Mouse (Mus musculus) retina, postnatal 7 days (tissue): ENCODE data around the gene Rhobtb1.

Experiments
- DNase-seq: peaks from one replicate; pipeline ENCODE4 v3.0.0-alpha.2; 2012; ENCODE audit warnings: low read depth, low spot score

Gene Rhobtb1

DNA sequence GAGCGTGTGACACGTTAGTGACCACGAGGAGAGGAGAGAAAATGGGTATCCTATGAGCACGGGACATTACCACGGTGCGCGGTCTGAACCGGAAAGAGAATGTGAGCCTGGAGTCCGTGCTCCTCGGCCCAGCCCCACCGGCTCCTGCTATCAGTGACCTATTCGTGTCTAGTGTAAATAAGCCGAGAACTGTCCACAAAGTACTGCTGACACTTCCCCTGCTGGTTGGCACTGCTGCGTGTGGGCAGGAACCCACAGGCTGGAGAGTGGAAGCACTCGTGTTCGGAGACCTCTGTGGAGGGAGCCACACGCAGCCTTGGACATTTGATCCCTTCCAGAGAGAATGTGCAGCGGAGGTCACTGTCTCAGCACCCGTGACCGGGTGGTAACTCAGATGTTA, at the start of gene Rhobtb1:
Rhobtb1 (plus strand) TSS at position 390 of the 400 bp plus-strand sequence.
- DNase-seq, result no peak

DNA sequence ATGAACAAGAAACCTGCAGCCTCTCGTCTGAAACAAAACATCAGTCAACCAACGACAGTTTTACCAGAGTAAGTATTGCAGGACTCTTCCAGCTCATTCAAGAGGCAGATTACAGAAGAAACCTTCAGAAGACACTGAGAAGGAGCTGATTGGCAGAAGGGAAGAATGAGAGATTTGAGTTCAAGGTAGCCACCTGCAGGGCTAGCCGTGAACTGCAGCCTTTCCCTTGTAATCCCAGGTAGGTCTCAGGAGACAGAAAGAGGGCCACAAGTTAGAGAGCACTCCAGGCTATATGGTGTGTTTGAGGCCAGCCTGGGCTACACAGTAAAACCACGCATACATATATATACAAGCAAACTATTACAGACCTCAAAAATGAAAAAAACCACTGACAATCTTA, 49.2 kb upstream of the Rhobtb1 start:
- DNase-seq, result peak; percentile 13

- no peak for DNase-seq
Measured at GRCm38 (mm10) chr10:69104143-69104882, 46.9 kb upstream of the Rhobtb1 start.

DNA sequence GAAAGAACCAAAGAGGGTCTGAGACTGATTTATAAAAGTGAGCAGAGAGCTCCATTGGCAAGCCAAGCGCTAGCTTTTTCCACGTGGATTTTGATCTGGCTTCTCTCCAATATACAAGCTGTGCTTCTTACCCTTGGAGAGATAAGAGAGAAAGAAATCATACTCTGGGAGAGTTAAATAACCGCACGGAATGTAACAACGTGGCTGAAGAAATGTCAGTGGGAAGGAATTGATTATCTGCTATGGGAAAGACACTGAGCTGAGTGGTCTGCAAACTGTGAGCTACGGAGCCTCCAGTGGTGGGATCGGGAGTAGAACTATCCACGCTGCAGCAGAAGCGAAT, 46.4 kb upstream of the Rhobtb1 start:
- DNase-seq, result no peak

DNA sequence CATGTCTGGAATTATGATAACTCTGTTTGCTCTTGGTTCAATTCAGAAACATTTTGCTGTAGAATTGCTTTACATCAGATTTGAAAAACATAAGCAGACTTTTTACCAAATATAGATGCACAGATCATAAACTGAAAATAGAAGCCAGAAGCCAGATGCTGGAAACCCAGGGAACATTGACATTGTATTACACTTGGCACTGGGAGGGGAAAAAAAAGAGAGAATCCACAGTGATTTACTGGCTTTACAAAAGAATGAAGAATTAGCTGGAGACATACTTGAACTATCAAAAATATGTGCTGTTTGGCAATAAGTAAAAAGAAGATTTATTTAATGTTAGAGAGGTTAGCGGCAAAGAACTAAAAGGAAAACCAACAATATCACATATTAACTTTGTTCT, 44.4 kb upstream of the Rhobtb1 start:
- no peak for DNase-seq

GRCm38 (mm10) chr10:69107253-69107652, 44.0 kb upstream of the Rhobtb1 start:
- DNase-seq, result no peak

DNA sequence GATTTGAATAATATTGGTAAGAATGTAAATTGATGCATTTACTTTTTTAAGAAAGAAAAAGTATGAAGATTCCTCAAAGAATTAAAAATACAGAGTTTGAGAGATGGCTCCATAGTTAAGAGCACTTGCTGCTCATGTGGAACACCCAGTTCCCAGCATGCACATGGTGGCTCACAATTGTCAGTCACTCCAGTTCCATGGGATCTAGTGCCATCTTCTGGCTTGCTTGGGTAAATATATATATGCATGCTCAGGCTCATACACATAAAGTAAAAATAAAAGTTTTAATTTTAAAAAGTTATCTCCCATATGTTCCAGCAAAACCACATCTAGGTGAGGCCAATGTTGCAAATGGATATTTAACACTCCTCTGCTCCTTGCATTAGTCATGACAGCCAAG, 36.9 kb upstream of the Rhobtb1 start:
- DNase-seq, result no peak

DNA sequence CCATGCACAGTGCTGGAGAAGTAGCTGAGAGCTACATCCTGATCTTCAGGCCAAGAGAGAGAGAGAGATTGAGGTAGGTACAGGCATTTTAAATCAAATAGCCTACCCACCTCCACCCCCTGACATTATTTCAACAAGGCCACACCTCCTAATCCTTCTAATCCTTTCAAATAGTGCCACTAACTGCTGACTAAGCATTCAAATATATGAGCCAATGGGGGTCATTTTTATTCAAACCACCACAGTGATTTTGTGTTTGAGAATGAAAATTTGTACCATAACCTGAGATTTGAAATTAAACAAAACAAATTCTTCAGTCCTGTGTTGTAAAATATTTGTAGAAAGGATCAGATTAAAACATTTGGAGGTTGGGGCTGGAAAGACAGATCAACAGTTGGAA, 33.2 kb upstream of the Rhobtb1 start:
- DNase-seq, result no peak

- DNase-seq, result no peak
Measured at GRCm38 (mm10) chr10:69118893-69119292, 32.3 kb upstream of the Rhobtb1 start.

DNA sequence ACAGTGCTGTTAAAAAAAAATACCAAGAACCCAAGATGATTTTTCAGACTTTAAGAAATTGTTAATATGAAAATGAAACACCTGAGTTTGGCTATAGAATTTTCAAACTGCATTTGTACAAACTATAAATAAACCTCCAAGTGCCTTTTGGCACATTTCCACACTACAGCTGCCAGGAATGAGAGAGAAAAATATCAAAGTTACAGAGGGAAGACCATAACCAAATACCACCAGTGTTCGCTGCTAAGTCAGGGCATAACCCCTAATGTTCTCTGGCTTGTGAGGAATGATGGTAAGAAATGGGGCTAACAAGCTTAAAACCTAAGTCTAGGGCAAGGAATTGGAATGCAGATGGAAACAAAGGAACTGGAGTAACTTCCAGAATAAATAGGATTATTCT, 31.8 kb upstream of the Rhobtb1 start:
- no peak for DNase-seq

GRCm38 (mm10) chr10:69126546-69126945, 24.7 kb upstream of the Rhobtb1 start:
- no peak for DNase-seq

GRCm38 (mm10) chr10:69128531-69128930, 22.7 kb upstream of the Rhobtb1 start:
- no peak for DNase-seq

- DNase-seq, result no peak
Measured at GRCm38 (mm10) chr10:69130613-69131012, 20.6 kb upstream of the Rhobtb1 start.

GRCm38 (mm10) chr10:69134356-69134755, 16.9 kb upstream of the Rhobtb1 start:
- DNase-seq, result no peak

- no peak for DNase-seq
Measured at GRCm38 (mm10) chr10:69136241-69136828, 14.9 kb upstream of the Rhobtb1 start.

DNA sequence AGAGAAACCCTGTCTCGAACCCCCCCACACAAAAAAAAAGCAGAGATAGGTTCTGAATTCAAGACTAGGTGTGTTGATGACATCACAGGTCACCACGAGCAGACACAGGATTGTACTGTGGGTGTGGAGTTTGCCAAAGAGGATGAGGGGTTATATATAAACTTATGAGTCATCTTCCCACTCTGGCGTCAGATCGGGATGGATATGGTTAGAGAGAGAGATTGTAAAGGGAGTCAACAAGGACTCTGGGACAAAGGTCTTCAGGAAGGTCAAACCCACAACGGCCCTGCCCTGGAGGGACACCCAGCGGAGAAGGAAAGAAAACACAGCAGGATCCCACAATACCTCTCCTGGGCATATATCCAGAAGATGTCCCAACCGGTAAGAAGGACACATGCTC, 2.0 kb upstream of the Rhobtb1 start:
- no peak for DNase-seq

DNA sequence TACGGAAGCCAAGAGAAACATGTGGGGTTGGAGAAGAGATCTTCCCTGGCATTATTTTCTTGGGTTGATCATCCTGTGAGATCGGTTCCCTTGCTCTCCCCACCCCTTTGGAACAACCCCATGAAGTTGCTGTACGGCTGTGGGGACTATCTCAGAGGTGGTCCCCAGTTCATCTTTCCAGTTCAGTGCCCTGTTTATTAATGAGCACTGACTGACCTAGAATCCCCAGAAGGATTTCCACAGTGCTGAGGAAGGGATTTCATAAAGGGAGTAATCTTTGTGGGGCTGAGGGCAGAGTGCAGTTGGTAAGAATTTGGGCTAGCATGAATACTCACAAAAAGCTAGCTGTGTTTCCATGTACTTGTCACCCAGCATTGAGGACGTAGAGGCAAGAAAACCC, 1.7 kb downstream of the Rhobtb1 start:
- DNase-seq, result no peak

DNA sequence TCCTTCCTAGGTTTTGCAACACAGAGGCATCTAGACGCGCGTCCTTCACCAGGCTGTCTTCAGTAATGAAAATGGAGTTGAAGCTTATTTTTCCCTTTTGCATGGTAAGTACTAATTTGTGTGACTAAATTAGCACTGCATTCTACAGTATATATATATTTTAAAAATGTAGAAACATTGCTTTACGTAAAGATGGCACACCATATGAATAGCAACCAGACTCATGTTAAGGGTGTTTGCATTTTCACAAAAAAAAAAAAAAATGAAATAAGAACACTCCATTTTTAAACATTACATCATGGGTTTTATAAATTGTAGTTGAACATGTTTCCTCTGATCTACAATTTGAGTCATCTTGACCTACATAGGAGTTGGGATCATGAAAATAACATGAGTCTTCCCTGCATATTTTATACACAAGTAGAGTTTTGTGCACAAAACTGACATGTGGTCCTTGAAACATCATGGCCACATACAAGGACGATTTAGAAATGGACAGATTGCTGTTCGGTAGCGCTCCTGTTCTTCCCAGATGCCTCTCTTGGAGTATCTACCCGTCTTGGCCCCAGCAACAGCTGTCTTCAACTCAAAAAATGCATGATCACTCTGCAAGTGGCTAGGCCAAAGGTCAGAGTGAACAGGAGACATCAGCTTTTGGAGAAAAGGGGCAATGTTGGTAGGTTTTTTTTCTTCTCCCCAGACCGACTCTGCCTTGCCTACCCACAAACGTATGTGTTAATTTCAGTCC, 4.4 kb downstream of the Rhobtb1 start:
- no peak for DNase-seq

DNA sequence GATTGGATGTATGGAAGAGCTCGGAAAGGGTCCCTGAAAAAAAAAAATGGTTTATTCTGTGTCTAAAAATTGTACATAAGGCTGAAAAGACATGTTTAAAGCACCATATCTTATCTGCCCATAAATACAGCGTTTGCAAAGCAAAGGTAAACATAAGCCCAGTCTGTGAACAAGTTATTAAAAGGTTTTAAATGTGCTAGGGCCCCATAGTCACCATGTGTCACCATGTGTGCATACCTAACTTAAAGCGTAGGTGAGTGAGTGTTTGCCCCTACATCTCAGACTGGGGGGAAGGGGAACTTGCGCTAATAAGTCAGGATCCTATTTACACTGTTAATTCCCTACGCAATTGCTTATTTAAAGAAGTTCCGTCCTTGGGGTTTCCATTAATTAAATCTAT, 5.2 kb downstream of the Rhobtb1 start:
- no peak for DNase-seq

- no peak for DNase-seq
Measured at GRCm38 (mm10) chr10:69157471-69157870, 6.2 kb downstream of the Rhobtb1 start.

DNA sequence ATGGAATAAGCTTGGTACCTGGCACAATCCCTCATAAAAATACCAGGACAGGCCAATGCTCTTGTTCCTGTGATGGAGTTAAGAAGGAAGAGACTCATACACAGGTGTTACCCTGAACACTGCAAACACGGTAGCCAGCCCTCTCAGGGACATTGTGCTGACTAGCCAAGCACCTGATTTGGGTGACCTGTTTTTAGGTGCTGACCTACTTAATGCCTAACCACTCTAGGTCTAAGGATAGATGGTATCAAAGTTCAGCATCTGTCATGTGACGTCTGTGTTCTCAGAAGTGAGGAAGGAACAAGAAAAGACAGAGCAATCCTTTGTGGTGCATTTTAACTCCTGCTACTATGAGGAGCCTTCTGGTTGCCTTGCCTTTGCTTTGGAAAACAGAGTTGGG, 9.6 kb downstream of the Rhobtb1 start:
- DNase-seq, result no peak

- no peak for DNase-seq
Measured at GRCm38 (mm10) chr10:69161503-69161902, 10.3 kb downstream of the Rhobtb1 start.

DNA sequence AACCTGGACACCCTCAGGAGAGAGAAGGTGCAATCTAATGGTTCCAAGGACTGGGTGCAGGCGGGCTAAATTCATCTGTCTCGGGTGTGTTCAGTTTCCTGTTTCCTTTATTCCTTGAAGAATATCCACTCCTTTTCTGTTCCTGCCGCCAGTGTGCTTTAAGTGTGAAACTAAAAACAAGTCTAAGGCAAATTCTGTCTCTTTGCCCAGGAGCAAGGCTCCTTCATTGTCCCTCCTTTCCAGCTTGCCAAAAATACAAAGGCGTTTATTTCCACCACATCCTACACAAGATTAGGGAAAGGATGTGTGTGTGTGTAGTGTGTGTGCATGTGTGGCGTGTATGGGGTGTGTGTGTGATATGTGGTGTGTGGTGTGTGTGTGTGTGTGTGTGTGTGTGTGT, 11.3 kb downstream of the Rhobtb1 start:
- no peak for DNase-seq
